Mouse (Mus musculus) hindbrain, embryonic 15.5 days (tissue): Measurements from ENCODE around the gene Steap2. TPM values are rescaled to one million over a fixed set of nuclear protein-coding genes. Genes with fewer than 3 reads are reported as not detected.
"Not testable (repeated sequence)": the region's sequence is repeated elsewhere in the genome, so short reads cannot be mapped to it uniquely, and the experiment has no call there.

Source experiments
- ATAC-seq: fragments of 200-750 bp; cut with Nextera tagmentation; 2 replicates; pipeline ENCODE4 v1.8.0; 2017; ENCODE audit warnings: low read depth, moderate number of reproducible peaks, moderate TSS enrichment; ENCODE audit not compliant: low FRiP score
- H3K27ac ChIP-seq: fragments of 300-500 bp; sonication (generic); replicated peaks from 2 replicates; pipeline ENCODE4 v1.5.1; 2015; ENCODE audit warnings: mild to moderate bottlenecking, inconsistent platforms
- H3K27me3 ChIP-seq: fragments of 300-500 bp; sonication (generic); 2 replicates; pipeline ENCODE4 v1.6.1; 2015; ENCODE audit warnings: control low read depth, inconsistent platforms
- H3K36me3 ChIP-seq: fragments of 300-500 bp; sonication (generic); 2 replicates; pipeline ENCODE4 v1.6.1; 2015; ENCODE audit warnings: control low read depth, inconsistent platforms
- H3K4me1 ChIP-seq: fragments of 300-500 bp; sonication (generic); replicated peaks from 2 replicates; pipeline ENCODE4 v1.6.1; 2015; ENCODE audit warnings: control low read depth, inconsistent platforms
- H3K4me2 ChIP-seq: fragments of 300-500 bp; sonication (generic); 2 replicates; pipeline ENCODE4 v1.6.1; 2015; ENCODE audit warnings: moderate library complexity, mild to moderate bottlenecking, inconsistent platforms
- H3K4me3 ChIP-seq: fragments of 300-500 bp; sonication (generic); 2 replicates; pipeline ENCODE4 v1.5.1; 2015; ENCODE audit warnings: mild to moderate bottlenecking, inconsistent platforms
- H3K9ac ChIP-seq: fragments of 300-500 bp; sonication (generic); 2 replicates; pipeline ENCODE4 v1.6.1; 2015; ENCODE audit warnings: inconsistent platforms
- H3K9me3 ChIP-seq: fragments of 300-500 bp; sonication (generic); 2 replicates; pipeline ENCODE4 v1.6.1; 2016; ENCODE audit warnings: control low read depth, inconsistent platforms
- WGBS: fragments of 180-500 bp; shearing (Covaris S2); methylation state at CpG from one replicate; pipeline ENCODE4 v1.1.7; 2015; 5-methylcytosine and 5-hydroxymethylcytosine counted together
- polyA plus RNA-seq: library from polyadenylated mRNA; unstranded; fragments of >200 nt; fragmentation: Nextera tagmentation; extraction: Ambion mirVana; gene quantifications from 2 replicates; pipeline ENCODE4 v1.2.1, GENCODE M21; 2015

Gene Steap2
- polyA plus RNA-seq, 1 experiment from 2014 or later, result 7.6 TPM

GRCm38 (mm10) chr5:5693541-5693955 is 830 bp downstream of the Steap2 start:
- under 1% methylated on average over 22 of the region's 29 CpGs for WGBS
- no peaks in the 10 kb centered on the region for H3K27me3 ChIP-seq
- H3K9ac ChIP-seq, result peak overlapping the region; percentile 81
- H3K36me3 ChIP-seq, result no peaks in the 10 kb centered on the region
- peak overlapping the region; percentile 69; the same call in 1 of the 2 replicates for H3K27ac ChIP-seq
- ATAC-seq, result peak; percentile 73
- H3K9me3 ChIP-seq, result no peaks in the 10 kb centered on the region
- H3K4me3 ChIP-seq, result peak overlapping the region; percentile 92
- H3K4me2 ChIP-seq, result peak overlapping the region; percentile 95
- peaks cover 7% of the 10 kb centered on the region; the same call in 1 of the 2 replicates for H3K4me1 ChIP-seq

DNA sequence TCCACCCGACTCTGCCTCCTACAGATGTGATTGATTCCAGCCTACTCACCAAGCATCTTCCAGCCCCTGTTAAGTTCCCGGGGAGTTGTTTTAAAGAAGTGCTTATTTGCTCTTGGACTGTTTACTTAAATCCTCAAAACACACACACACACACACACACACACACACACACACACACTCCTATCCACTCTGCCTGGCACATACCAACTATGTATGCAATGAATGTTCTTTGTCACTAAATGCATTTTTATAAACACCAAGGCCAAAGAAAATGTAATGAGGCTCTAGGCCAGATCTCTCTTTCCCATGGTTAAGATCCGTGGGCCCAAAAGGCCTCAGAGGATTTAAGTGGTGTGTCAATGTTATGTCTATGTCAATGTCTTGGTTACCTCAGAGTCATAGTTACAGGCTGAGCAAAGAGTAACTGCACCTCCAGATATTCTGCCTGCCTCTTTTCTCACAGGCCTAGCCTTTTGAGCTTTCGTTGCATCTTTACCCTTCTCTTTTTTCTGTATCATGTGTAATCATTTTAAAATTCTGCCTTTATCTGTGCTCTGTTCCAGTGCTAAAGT is 2.1 kb downstream of the Steap2 start:
- Histone ChIP-seq H3K4me2 (peak overlapping the region; percentile 95), H3K4me1 (peaks cover 7% of the 10 kb centered on the region; the same call in 1 of the 2 replicates), H3K4me3 (no peak overlapping the region), H3K27me3 (no peaks in the 10 kb centered on the region), H3K9ac (no peak overlapping the region), H3K27ac (no peak overlapping the region), H3K36me3 (no peaks in the 10 kb centered on the region), H3K9me3 (no peaks in the 10 kb centered on the region)
- no peak for ATAC-seq
- 62% methylated on average over 4 of the region's 4 CpGs for WGBS

DNA sequence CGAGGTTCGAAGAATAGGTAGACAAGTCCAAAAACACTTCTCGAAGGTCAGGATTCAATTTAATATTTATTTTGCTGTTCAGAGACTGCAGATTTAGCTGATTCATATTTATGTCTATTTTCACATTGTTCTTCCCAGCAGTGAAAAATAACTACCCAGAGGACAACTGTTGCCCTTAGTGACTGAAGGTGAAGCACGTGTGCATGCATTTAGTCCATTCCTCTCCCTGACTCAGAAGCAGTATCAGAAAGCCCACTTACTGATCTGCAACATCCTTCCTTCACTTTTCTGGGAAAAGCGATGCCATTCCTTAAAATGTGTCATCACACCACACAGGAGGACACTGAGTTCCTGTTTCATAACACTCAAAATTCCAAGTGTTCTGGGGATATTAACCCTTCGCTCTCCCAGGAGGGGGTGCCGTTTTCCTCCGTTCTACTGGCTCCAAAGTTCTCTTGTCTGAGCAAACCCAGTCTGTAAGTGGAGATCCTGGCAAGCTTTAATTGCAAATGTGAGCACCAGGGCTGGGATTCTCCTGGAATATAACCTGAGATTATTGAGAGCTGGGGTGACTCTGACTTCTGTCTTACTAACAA is 5.3 kb downstream of the Steap2 start:
- no peak for ATAC-seq
- Histone ChIP-seq H3K4me3 (no peak overlapping the region), H3K9me3 (no peaks in the 10 kb centered on the region), H3K27ac (no peak overlapping the region), H3K4me1 (peaks cover 7% of the 10 kb centered on the region; the same call in 1 of the 2 replicates), H3K27me3 (no peaks in the 10 kb centered on the region), H3K9ac (no peak overlapping the region), H3K36me3 (no peaks in the 10 kb centered on the region), H3K4me2 (no peak overlapping the region)
- 82% methylated on average over 8 of the region's 8 CpGs for WGBS

GRCm38 (mm10) chr5:5688228-5688627 is 6.2 kb downstream of the Steap2 start:
- ATAC-seq, result no peak
- Histone ChIP-seq H3K9ac (no peak overlapping the region), H3K36me3 (no peaks in the 10 kb centered on the region), H3K4me2 (no peak overlapping the region), H3K4me1 (peaks cover 7% of the 10 kb centered on the region; the same call in 1 of the 2 replicates), H3K4me3 (no peak overlapping the region), H3K27ac (no peak overlapping the region), H3K9me3 (no peaks in the 10 kb centered on the region), H3K27me3 (no peaks in the 10 kb centered on the region)
- WGBS, result 89% methylated on average over 6 of the region's 6 CpGs

GRCm38 (mm10) chr5:5686973-5687372 is 7.4 kb downstream of the Steap2 start:
- Histone ChIP-seq H3K4me1 (no peaks in the 10 kb centered on the region), H3K4me3 (no peak overlapping the region), H3K36me3 (no peaks in the 10 kb centered on the region), H3K4me2 (no peak overlapping the region), H3K9me3 (no peaks in the 10 kb centered on the region), H3K9ac (no peak overlapping the region), H3K27ac (no peak overlapping the region), H3K27me3 (no peaks in the 10 kb centered on the region)
- ATAC-seq, result no peak; the same call in 1 of the 2 replicates
- 27% methylated on average over 1 of the region's 1 CpGs for WGBS

GRCm38 (mm10) chr5:5684946-5685345 is 9.4 kb downstream of the Steap2 start:
- H3K4me1 ChIP-seq, H3K27me3 ChIP-seq, H3K4me2 ChIP-seq, H3K4me3 ChIP-seq, H3K27ac ChIP-seq, H3K9me3 ChIP-seq, H3K9ac ChIP-seq, H3K36me3 ChIP-seq, ATAC-seq: not testable (repeated sequence)
- WGBS, result 88% methylated on average over 2 of the region's 2 CpGs

DNA sequence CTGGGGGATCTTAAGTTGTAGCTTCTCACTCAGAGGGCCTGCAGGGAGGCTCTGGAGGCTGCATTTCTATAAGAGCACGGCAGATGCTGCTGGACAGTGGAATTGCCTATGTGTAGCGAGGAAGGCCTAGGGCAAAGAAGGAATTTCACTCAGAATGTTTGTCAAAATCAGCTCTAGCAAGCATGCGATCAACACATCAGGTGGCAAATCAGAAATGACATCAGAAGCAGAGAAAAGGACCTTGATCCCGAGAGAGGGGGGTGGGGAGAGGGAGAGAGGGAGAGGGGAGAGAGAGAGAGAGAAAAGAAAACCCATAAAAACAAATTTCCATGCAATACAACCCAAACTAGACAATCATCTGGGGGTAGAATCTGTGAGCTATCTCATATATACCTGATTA is 11.1 kb downstream of the Steap2 start:
- H3K27me3 ChIP-seq, result no peaks in the 10 kb centered on the region
- no peak overlapping the region for H3K4me2 ChIP-seq
- H3K9me3 ChIP-seq, result no peaks in the 10 kb centered on the region
- ATAC-seq, result no peak
- no peaks in the 10 kb centered on the region for H3K4me1 ChIP-seq
- 73% methylated on average over 4 of the region's 4 CpGs for WGBS
- H3K27ac ChIP-seq, result no peak overlapping the region
- no peak overlapping the region for H3K9ac ChIP-seq
- no peak overlapping the region for H3K4me3 ChIP-seq
- H3K36me3 ChIP-seq, result no peaks in the 10 kb centered on the region

GRCm38 (mm10) chr5:5679459-5679858 is 14.9 kb downstream of the Steap2 start:
- H3K9me3 ChIP-seq, result no peaks in the 10 kb centered on the region
- no peak for ATAC-seq
- no peak overlapping the region for H3K4me3 ChIP-seq

GRCm38 (mm10) chr5:5676082-5676481 is 18.3 kb downstream of the Steap2 start:
- Histone ChIP-seq H3K4me1 (no peaks in the 10 kb centered on the region), H3K9ac (no peak overlapping the region), H3K27ac (no peak overlapping the region), H3K27me3 (no peaks in the 10 kb centered on the region), H3K36me3 (peaks cover 16% of the 10 kb centered on the region), H3K4me2 (no peak overlapping the region), H3K9me3 (no peaks in the 10 kb centered on the region), H3K4me3 (no peak overlapping the region)
- WGBS, result 89% methylated on average over 3 of the region's 3 CpGs
- ATAC-seq, result no peak

More at GRCm38 (mm10) chr5:5679459-5679858, 14.9 kb downstream of the Steap2 start:
- H3K4me1 ChIP-seq, result no peaks in the 10 kb centered on the region
- no peak overlapping the region for H3K4me2 ChIP-seq
- no peak overlapping the region for H3K27ac ChIP-seq
- H3K9ac ChIP-seq, result no peak overlapping the region
- H3K36me3 ChIP-seq, result peaks cover 16% of the 10 kb centered on the region
- H3K27me3 ChIP-seq, result no peaks in the 10 kb centered on the region

GRCm38 (mm10) chr5:5668920-5669319 is 25.5 kb downstream of the Steap2 start:
- no peak for ATAC-seq
- Histone ChIP-seq H3K4me2 (no peak overlapping the region), H3K4me3 (no peak overlapping the region), H3K27ac (no peak overlapping the region), H3K9me3 (no peaks in the 10 kb centered on the region), H3K4me1 (peaks cover 14% of the 10 kb centered on the region), H3K36me3 (no peaks in the 10 kb centered on the region), H3K9ac (no peak overlapping the region), H3K27me3 (no peaks in the 10 kb centered on the region)
- WGBS, result 68% methylated on average over 7 of the region's 7 CpGs

- Histone ChIP-seq H3K4me2 (peak overlapping the region; percentile 87), H3K36me3 (no peaks in the 10 kb centered on the region), H3K9ac (peak overlapping the region; percentile 68), H3K4me3 (peak overlapping the region; percentile 83), H3K27ac (peak overlapping the region; percentile 77), H3K4me1 (peaks cover 21% of the 10 kb centered on the region), H3K27me3 (no peaks in the 10 kb centered on the region), H3K9me3 (no peaks in the 10 kb centered on the region)
- WGBS, result 55% methylated on average over 6 of the region's 6 CpGs
- peak; percentile 40; the same call in 1 of the 2 replicates for ATAC-seq
Measured at GRCm38 (mm10) chr5:5664371-5664926, 29.9 kb downstream of the Steap2 start.

GRCm38 (mm10) chr5:5663655-5664370 is 30.6 kb downstream of the Steap2 start, which contains the start of gene Cfap69:
Cfap69 (minus strand) TSS chr5:5664239.
- Histone ChIP-seq H3K4me3 (peak within 1 kb of the TSS; percentile 83), H3K9me3 (no peaks in the 10 kb centered on the region), H3K9ac (peak within 1 kb of the TSS; percentile 68), H3K27ac (peak within 1 kb of the TSS; percentile 77), H3K36me3 (no peaks in the 10 kb centered on the region), H3K27me3 (no peaks in the 10 kb centered on the region), H3K4me1 (peaks cover 21% of the 10 kb centered on the region), H3K4me2 (peak within 1 kb of the TSS; percentile 87)
- under 1% methylated on average over 48 of the region's 48 CpGs for WGBS
- peak; percentile 97 for ATAC-seq
